Mouse (Mus musculus) midbrain, embryonic 15.5 days (tissue): ENCODE measurements around the gene Vwa5b1. TPM values are rescaled to one million over a fixed set of nuclear protein-coding genes. Genes with fewer than 3 reads are reported as not detected.

Experiments
- ATAC-seq: fragments of 200-750 bp; cut with Nextera tagmentation; replicated peaks from 2 replicates; pipeline ENCODE4 v1.8.0; 2017; ENCODE audit warnings: moderate TSS enrichment
- H3K27ac ChIP-seq: fragments of 300-500 bp; sonication (generic); 2 replicates; pipeline ENCODE4 v1.5.1; 2015; ENCODE audit warnings: mild to moderate bottlenecking, inconsistent platforms
- H3K27me3 ChIP-seq: fragments of 300-500 bp; sonication (generic); replicated peaks from 2 replicates; pipeline ENCODE4 v1.6.1; 2015; ENCODE audit warnings: inconsistent platforms
- H3K36me3 ChIP-seq: fragments of 300-500 bp; sonication (generic); replicated peaks from 2 replicates; pipeline ENCODE4 v1.6.1; 2015; ENCODE audit warnings: inconsistent platforms
- H3K4me1 ChIP-seq: fragments of 300-500 bp; sonication (generic); 2 replicates; pipeline ENCODE4 v1.6.1; 2015; ENCODE audit warnings: inconsistent platforms
- H3K4me2 ChIP-seq: fragments of 300-500 bp; sonication (generic); 2 replicates; pipeline ENCODE4 v1.6.1; 2015; ENCODE audit warnings: inconsistent platforms, mild to moderate bottlenecking, moderate library complexity
- H3K4me3 ChIP-seq: fragments of 300-500 bp; sonication (generic); 2 replicates; pipeline ENCODE4 v1.5.1; 2015; ENCODE audit warnings: mild to moderate bottlenecking, inconsistent platforms
- H3K9ac ChIP-seq: fragments of 300-500 bp; sonication (generic); 2 replicates; pipeline ENCODE4 v1.6.1; 2015; ENCODE audit warnings: mild to moderate bottlenecking, inconsistent platforms
- H3K9me3 ChIP-seq: fragments of 300-500 bp; sonication (generic); 2 replicates; pipeline ENCODE4 v1.6.1; 2016; ENCODE audit warnings: inconsistent platforms
- WGBS: fragments of 180-500 bp; shearing (Covaris S2); methylation state at CpG from one replicate; pipeline ENCODE4 v1.1.7; 2015; ENCODE audit warnings: mixed read lengths; 5-methylcytosine and 5-hydroxymethylcytosine counted together
- polyA plus RNA-seq: library from polyadenylated mRNA; unstranded; fragments of >200 nt; fragmentation: Nextera tagmentation; extraction: Ambion mirVana; gene quantifications from 2 replicates; pipeline ENCODE4 v1.2.1, GENCODE M21; 2015

Gene Vwa5b1
- polyA plus RNA-seq, 1 experiment from 2014 or later, result 2.4 TPM

DNA sequence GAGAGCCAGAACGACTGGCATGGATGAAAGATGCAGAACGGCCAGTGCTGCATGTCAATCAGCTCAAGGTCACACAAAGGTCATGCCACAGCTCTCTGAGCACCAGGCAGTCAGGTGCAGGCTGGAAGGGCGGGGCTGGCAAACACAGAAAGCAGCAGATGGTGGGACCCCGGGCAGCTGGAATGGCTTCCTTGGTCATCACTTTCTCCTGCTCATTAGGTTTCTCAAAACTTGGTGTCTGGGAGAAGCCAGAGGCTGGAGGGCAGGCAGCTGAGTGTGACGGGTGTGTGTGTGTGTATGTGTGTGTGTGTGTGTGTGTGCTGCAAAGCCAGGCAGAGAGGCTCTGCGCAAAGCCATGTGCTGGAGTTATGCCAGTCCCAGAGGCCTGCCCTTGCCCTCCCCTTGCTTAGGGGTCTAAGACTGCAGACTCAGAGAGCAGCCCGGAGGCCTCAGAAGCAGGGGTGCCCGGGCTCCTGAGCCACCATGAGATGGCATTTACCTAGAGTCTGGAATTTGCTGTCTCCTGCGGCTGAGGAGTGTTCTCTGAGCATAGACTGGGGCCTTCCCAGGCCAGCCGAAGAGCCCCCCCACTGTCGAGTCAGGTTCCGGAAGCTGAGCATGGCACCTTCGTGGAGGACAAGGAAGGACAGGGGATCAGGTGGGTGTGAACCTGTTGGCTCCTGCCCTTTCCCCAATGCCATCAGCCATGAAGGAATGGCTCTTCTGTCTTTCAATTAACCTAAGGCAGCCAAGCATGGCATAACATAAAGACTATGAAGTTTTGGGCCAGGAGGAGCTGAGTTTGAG lies 60.7 kb downstream of the Vwa5b1 start:
- WGBS, result 61% methylated on average over 13 of the region's 13 CpGs
- no peak overlapping the region for H3K4me3 ChIP-seq
- no peaks in the 10 kb centered on the region for H3K9me3 ChIP-seq
- peak overlapping the region; percentile 2; the same call in 1 of the 2 replicates for H3K9ac ChIP-seq
- no peak; the same call in 1 of the 2 replicates for ATAC-seq
- no peak overlapping the region for H3K4me2 ChIP-seq
- H3K36me3 ChIP-seq, result no peaks in the 10 kb centered on the region
- H3K27ac ChIP-seq, result no peak overlapping the region
- H3K4me1 ChIP-seq, result peaks cover 5% of the 10 kb centered on the region
- no peaks in the 10 kb centered on the region for H3K27me3 ChIP-seq

DNA sequence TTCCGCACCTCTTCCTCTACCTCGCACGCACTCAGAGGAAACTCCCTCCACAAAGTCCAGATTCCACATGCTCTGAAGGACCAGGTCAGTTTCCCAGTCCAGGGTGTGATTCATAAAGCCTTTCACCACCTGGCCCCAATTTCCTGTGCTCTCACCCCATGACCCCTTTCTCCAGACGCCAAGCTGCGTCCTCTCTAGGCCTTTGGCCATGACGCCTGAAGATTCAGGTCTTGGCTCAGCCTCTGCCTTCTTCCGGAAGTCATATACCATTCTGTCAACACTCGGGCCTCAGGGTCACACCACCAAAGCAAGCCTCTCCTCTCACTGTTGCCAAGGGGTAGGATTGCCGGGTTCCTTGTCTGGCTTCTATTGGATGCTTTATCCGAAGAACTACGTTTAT lies 65.8 kb downstream of the Vwa5b1 start:
- H3K9ac ChIP-seq, result no peak overlapping the region
- no peak overlapping the region for H3K4me3 ChIP-seq
- 80% methylated on average over 11 of the region's 11 CpGs for WGBS
- H3K36me3 ChIP-seq, result no peaks in the 10 kb centered on the region
- no peak overlapping the region for H3K4me2 ChIP-seq
- peaks cover 9% of the 10 kb centered on the region for H3K4me1 ChIP-seq
- ATAC-seq, result no peak
- H3K9me3 ChIP-seq, result no peaks in the 10 kb centered on the region
- no peak overlapping the region for H3K27ac ChIP-seq
- H3K27me3 ChIP-seq, result no peaks in the 10 kb centered on the region

DNA sequence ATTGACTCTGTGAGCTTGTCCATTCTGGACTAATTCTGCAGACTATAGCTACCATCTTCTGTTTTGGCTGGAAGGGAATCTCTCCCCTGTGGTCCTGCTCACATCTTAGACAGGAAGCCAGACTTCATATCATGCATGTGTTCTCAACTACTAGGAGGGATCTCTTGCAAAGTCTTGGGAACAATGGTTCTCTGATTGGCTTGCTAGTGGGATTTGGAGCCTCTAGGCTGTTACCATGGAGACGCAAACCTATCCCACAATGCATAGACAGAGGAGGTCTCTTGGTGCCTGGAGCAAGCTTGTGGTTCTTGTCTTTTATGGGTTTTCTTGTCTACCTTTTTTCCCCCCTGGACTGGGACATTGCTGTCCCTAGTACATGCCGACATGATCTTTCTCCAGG lies 67.4 kb downstream of the Vwa5b1 start:
- H3K4me2 ChIP-seq, result no peak overlapping the region
- 49% methylated on average over 2 of the region's 2 CpGs for WGBS
- no peaks in the 10 kb centered on the region for H3K9me3 ChIP-seq
- H3K36me3 ChIP-seq, result no peaks in the 10 kb centered on the region
- no peak overlapping the region for H3K4me3 ChIP-seq
- H3K27me3 ChIP-seq, result no peaks in the 10 kb centered on the region
- no peak overlapping the region for H3K27ac ChIP-seq
- ATAC-seq, result no peak
- H3K4me1 ChIP-seq, result peaks cover 6% of the 10 kb centered on the region
- no peak overlapping the region for H3K9ac ChIP-seq

DNA sequence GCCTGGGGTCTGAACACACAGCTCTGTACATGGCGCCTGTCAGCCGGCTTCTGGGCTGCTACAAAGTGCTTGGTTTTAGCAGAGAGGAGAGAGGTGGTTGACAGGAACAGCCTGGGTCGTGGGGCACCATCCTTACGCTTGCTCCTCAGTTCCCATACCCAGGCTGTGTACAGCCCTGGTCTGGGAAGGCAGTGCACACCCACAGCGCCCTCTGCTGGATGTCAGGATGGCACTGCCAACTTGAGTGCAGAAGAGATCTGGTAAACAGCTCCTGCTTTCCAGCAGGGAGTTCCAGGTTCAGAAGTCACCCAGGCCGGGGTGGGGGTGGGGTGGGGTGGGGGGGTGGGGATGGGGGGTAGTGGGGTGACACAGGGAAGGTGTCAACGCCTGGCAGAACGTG lies 73.7 kb downstream of the Vwa5b1 start:
- H3K27ac ChIP-seq, result no peak overlapping the region
- no peaks in the 10 kb centered on the region for H3K9me3 ChIP-seq
- H3K36me3 ChIP-seq, result no peaks in the 10 kb centered on the region
- peaks cover 3% of the 10 kb centered on the region; the same call in 1 of the 2 replicates for H3K4me1 ChIP-seq
- ATAC-seq, result peak; percentile 88
- H3K27me3 ChIP-seq, result no peaks in the 10 kb centered on the region
- 6% methylated on average over 8 of the region's 8 CpGs for WGBS
- H3K4me2 ChIP-seq, result no peak overlapping the region
- H3K9ac ChIP-seq, result no peak overlapping the region
- H3K4me3 ChIP-seq, result no peak overlapping the region

DNA sequence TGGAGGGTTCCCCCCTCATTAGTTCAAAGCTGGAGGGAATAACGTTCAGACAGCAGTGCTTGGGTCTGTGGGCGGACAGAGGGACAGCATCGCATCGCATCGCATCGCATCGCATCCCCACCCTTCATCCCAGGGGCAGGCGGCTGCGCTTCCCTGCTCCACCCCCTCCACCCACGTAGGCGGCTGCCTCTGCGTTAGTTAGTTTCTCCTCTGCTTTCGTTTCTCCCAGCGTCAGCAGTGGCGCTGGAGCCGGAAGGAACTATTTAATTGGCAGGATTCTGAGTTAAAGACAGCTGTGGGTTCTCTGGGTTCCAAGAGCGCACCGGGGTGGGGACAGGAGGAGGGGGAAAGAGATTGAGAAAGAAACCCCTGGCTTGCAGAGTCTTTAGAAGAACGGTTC lies 80.2 kb downstream of the Vwa5b1 start:
- Histone ChIP-seq H3K4me1 (peaks cover 20% of the 10 kb centered on the region), H3K9me3 (no peaks in the 10 kb centered on the region), H3K27me3 (no peaks in the 10 kb centered on the region), H3K4me3 (peak overlapping the region; percentile 32), H3K4me2 (peak overlapping the region; percentile 66), H3K36me3 (no peaks in the 10 kb centered on the region), H3K27ac (no peak overlapping the region), H3K9ac (peak overlapping the region; percentile 34)
- ATAC-seq, result no peak; the same call in 1 of the 2 replicates
- 2% methylated on average over 19 of the region's 19 CpGs for WGBS

DNA sequence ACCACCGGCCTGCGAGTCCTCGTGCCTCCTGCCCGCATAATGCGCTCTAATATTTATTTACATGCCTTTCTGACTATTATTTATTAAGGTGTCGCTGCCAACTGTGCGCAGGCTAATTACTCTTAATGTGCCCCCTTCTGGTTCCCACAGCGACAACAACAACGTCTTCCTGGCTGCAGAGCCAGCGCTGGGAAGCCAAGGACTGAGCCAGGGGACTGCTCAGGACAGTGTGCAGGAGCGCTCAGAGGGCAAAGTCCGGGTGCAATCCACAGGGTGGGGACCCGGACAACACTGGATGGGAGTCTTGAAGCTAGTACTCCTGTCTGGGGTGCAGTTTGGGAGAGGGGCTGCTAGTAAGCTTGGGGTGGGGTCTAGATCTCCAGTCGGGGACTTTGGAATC lies 80.8 kb downstream of the Vwa5b1 start:
- Histone ChIP-seq H3K9me3 (no peaks in the 10 kb centered on the region), H3K27ac (no peak overlapping the region), H3K4me1 (peaks cover 20% of the 10 kb centered on the region), H3K4me2 (peak overlapping the region; percentile 66), H3K27me3 (no peaks in the 10 kb centered on the region), H3K36me3 (no peaks in the 10 kb centered on the region), H3K9ac (no peak overlapping the region), H3K4me3 (peak overlapping the region; percentile 32; the same call in 1 of the 2 replicates)
- 1% methylated on average over 14 of the region's 14 CpGs for WGBS
- peak; percentile 69; the same call in 1 of the 2 replicates for ATAC-seq

DNA sequence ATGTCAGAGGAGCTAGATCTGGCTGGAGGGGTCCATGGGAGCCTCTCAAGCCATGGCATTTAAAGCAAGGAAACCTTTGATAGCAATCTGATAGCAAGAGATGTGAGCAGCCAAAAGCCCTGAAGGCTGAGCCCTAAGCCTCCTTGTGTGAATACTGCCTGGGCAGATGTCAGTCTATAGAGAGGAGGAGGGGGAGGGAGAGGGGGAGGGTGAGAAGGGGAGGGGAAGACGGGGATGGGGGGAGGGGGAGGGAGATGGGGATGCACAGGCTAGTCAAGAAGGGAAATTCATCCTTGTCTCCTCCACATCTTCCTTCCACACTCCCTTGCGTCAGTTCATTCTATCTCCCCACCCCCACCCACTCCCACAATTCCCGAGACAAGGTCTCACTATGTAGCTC lies 81.4 kb downstream of the Vwa5b1 start:
- no peak for ATAC-seq
- no peak overlapping the region for H3K4me3 ChIP-seq
- no peak overlapping the region; the same call in 1 of the 2 replicates for H3K4me2 ChIP-seq
- no peak overlapping the region for H3K9ac ChIP-seq
- H3K4me1 ChIP-seq, result peaks cover 20% of the 10 kb centered on the region
- no peaks in the 10 kb centered on the region for H3K36me3 ChIP-seq
- H3K27ac ChIP-seq, result no peak overlapping the region
- H3K27me3 ChIP-seq, result no peaks in the 10 kb centered on the region
- 1% methylated on average over 3 of the region's 3 CpGs for WGBS
- H3K9me3 ChIP-seq, result no peaks in the 10 kb centered on the region

DNA sequence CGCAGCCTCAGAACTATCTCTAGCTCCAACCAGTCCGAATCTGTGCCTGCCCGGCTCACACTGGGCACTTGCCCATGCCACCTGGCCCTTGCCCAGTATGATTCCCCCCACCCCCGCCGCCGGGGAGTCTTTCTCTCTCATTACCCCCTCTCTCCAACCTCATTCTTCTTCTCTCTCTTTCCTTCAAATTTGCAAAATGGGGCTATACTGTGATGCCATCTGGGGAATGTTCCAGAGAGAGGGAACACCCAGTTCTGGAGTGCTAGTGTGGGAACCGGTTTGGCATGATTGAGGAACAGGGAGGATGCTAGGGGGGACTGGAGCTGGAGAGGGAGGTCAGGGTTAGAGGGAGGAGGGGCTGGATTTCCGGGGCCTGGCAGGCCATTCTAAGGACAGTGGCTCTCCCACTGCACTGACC lies 82.2 kb downstream of the Vwa5b1 start:
- WGBS, result 69% methylated on average over 8 of the region's 8 CpGs
- H3K9me3 ChIP-seq, result no peaks in the 10 kb centered on the region
- H3K36me3 ChIP-seq, result no peaks in the 10 kb centered on the region
- H3K27ac ChIP-seq, result 0 out of 2 replicates have a peak overlapping the region, but pooled peaks have one; percentile 4
- H3K4me2 ChIP-seq, result no peak overlapping the region
- H3K9ac ChIP-seq, result no peak overlapping the region
- no peaks in the 10 kb centered on the region for H3K27me3 ChIP-seq
- no peak for ATAC-seq
- peaks cover 26% of the 10 kb centered on the region for H3K4me1 ChIP-seq
- H3K4me3 ChIP-seq, result no peak overlapping the region

DNA sequence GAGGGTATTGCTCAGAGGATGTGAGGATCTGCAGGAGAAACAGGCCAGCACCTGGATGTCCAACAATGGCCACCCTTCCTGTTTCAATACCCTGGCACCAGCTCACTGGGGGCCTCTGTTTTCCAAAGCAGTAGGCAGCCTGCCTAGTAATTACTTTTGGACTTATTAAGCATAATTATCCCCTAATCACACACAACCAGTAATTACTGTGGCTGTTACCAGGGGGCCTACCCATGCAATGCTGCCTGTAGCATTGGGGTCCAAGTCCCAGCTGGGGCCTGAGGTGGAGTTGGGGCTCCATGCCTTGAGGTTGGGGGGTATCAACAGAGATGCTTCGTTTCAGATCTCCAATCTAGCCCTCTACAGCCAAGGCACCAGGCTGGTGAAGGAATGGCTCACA lies 82.6 kb downstream of the Vwa5b1 start:
- ATAC-seq, result no peak

DNA sequence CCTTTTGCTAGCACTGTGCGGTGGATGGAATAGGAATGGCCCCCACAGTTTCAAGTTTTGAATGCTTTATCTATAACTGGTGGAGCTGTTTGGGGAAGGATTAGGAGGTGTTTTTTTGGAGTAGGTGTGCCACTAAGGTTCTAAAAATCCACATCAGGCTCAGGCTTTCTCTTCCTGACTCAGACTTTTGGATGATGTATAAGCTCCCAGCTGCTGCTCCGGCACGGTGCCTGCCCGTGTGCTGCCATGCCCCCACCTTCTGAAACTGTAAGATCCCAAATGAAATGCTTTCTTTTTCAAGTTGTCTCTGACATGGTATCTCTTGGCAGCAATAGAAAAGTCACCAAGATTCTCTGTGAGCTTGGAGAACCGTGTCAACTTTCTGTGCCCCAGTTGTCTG lies 84.1 kb downstream of the Vwa5b1 start:
- H3K9ac ChIP-seq, result no peak overlapping the region
- H3K27me3 ChIP-seq, result no peaks in the 10 kb centered on the region
- H3K36me3 ChIP-seq, result no peaks in the 10 kb centered on the region
- no peak overlapping the region for H3K27ac ChIP-seq
- H3K4me2 ChIP-seq, result no peak overlapping the region
- 82% methylated on average over 5 of the region's 5 CpGs for WGBS
- peaks cover 39% of the 10 kb centered on the region for H3K4me1 ChIP-seq
- ATAC-seq, result no peak
- no peaks in the 10 kb centered on the region for H3K9me3 ChIP-seq
- no peak overlapping the region for H3K4me3 ChIP-seq

More for the DNA sequence above, 82.6 kb downstream of the Vwa5b1 start:
- no peaks in the 10 kb centered on the region for H3K36me3 ChIP-seq
- WGBS, result 35% methylated on average over 1 of the region's 1 CpGs
- no peak overlapping the region for H3K9ac ChIP-seq
- no peak overlapping the region for H3K4me2 ChIP-seq
- H3K27me3 ChIP-seq, result no peaks in the 10 kb centered on the region
- H3K9me3 ChIP-seq, result no peaks in the 10 kb centered on the region
- no peak overlapping the region for H3K4me3 ChIP-seq
- 0 out of 2 replicates have a peak overlapping the region, but pooled peaks have one; percentile 4 for H3K27ac ChIP-seq
- peaks cover 30% of the 10 kb centered on the region for H3K4me1 ChIP-seq

DNA sequence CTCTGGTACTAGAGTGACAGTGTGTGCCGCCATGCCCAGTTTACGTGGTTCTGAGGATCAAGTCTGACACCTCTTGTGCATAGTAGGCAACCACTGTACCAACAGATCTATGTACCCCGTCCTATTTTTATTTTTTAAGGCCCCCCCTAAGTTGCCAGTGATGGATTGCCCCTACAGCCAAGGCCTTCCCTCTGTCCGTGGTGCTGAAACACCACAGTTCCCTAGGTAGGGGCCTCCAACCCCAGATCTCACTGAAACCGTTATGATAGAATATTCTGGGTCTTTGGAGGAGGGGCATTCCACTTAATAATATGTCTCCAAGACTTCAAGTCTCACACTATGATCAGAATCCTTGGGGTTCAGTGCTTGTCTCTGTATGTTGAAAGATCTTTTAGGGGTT lies 85.1 kb downstream of the Vwa5b1 start:
- ATAC-seq, result no peak
- Histone ChIP-seq H3K4me2 (no peak overlapping the region), H3K27ac (no peak overlapping the region), H3K9me3 (no peaks in the 10 kb centered on the region), H3K27me3 (no peaks in the 10 kb centered on the region), H3K4me3 (no peak overlapping the region), H3K9ac (no peak overlapping the region), H3K4me1 (peaks cover 34% of the 10 kb centered on the region), H3K36me3 (no peaks in the 10 kb centered on the region)
- 64% methylated on average over 5 of the region's 5 CpGs for WGBS

DNA sequence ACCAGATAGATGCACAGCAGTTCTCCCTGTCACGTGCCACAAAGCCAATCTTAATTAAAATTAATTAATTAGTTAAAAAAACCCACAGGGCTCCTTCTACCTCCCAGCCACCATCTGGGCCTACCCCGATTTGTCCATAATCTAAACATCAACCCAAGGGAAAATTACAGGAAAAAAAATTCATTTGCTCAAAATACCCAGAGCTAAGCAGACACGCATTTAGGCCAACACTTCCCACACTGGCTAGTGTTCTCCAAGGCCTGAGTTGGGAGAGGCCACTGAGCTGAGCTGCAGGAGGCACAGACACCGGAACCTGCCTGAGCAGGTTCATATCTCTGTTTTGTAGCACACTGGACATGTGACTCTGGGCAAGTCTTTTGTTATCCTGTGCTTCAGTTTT lies 86.7 kb downstream of the Vwa5b1 start:
- no peak overlapping the region for H3K4me3 ChIP-seq
- H3K36me3 ChIP-seq, result no peaks in the 10 kb centered on the region
- H3K27me3 ChIP-seq, result no peaks in the 10 kb centered on the region
- ATAC-seq, result no peak
- peaks cover 19% of the 10 kb centered on the region for H3K4me1 ChIP-seq
- no peak overlapping the region for H3K9ac ChIP-seq
- WGBS, result 59% methylated on average over 4 of the region's 4 CpGs
- H3K9me3 ChIP-seq, result no peaks in the 10 kb centered on the region
- H3K4me2 ChIP-seq, result no peak overlapping the region
- peak overlapping the region; percentile 64 for H3K27ac ChIP-seq

DNA sequence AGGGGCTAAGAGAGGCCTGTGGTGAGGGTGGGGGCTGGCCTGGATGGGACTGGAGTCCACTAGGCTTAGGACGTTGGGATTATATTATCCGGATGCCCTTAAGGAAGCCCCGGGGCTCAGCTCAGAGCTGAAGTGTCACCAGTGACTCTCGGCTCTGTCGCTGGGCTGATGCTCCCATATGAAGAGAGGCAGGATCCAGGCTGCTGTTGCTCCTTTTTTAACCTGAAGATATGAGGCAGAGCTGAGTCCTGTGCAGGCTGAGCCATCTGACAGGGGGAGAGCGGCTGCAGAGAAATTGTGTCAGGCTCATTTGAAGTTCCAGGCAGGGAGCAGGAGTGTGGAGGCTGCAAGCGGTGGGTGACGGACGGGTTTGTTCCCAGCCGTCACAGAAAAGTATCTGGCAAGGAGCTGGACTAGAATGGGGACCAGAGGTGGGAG lies 87.5 kb downstream of the Vwa5b1 start:
- H3K27ac ChIP-seq, result peak overlapping the region; percentile 64
- no peaks in the 10 kb centered on the region for H3K27me3 ChIP-seq
- peaks cover 23% of the 10 kb centered on the region for H3K4me1 ChIP-seq
- WGBS, result 7% methylated on average over 10 of the region's 10 CpGs
- no peak overlapping the region for H3K4me3 ChIP-seq
- 0 out of 2 replicates have a peak overlapping the region, but pooled peaks have one; percentile 5 for H3K9ac ChIP-seq
- peak overlapping the region; percentile 31 for H3K4me2 ChIP-seq
- no peaks in the 10 kb centered on the region for H3K36me3 ChIP-seq
- H3K9me3 ChIP-seq, result no peaks in the 10 kb centered on the region
- peak; percentile 79 for ATAC-seq
